Mouse (Mus musculus): ENCODE results near the gene Eml6.

GRCm38 (mm10) chr11:29837066-29837465 is 188.8 kb downstream of the Eml6 start:
- no peak for TF ChIP-seq CTCF (IDR thresholded peaks at IDR 0.05; ENCODE audit: control insufficient read depth, insufficient read depth, low read length)
- no peak for TF ChIP-seq POLR2A (IDR thresholded peaks at IDR 0.05; ENCODE audit: borderline replicate concordance, control insufficient read depth, low read depth, low read length)

Data from bone marrow, adult 2 months (tissue).